Mouse (Mus musculus) lung, adult 18-20 months (tissue): ENCODE results near the gene Gm10715.
"Not testable (repeated sequence)": the region's sequence is repeated elsewhere in the genome, so short reads cannot be mapped to it uniquely, and the experiment has no call there.

Experiments used
- DNase-seq, 2 experiments: peaks; one replicate each; pipeline ENCODE4 v3.0.0; 2022; ENCODE audit warnings: mixed read lengths in 2 of 2

Gm10715 gene

DNA sequence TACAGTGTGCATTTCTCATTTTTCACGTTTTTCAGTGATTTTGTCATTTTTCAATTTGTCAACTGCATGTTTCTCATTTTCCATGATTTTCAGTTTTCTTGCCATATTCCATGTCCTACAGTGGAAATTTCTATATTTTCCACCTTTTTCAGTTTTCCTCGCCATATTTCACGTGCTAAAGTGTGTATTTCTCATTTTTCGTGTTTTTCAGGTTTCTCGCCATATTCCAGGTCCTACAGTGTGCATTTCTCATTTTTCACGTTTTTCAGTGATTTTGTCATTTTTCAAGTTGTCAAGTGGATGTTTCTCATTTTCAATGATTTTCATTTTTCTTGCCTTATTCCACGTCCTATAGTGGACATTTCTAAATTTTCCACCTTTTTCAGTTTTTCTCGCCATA lies at the start of gene Gm10715:
Gene Gm10715 (plus strand): TSS at position 301 of the 400 bp plus-strand sequence.
- DNase-seq: not testable (repeated sequence)

DNA sequence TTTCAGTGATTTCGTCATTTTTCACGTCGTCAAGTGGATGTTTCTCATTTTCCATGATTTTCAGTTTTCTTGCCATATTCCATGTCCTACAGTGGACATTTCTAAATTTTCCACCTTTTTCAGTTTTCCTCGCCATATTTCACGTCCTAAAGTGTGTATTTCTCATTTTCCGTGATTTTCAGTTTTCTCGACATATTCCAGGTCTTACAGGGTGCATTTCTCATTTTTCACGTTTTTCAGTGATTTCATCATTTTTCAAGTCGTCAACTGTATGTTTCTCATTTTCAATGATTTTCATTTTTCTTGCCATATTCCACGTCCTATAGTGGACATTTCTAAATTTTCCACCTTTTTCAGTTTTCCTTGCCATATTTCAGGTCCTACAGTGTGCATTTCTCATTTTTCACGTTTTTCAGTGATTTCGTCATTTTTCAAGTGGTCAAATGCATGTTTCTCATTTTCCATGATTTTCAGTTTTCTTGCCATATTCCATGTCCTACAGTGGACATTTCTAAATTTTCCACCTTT lies 36.2 kb upstream of the Gm10715 start, which contains the start of gene Gm10722:
Gene Gm10722 (plus strand): TSS at position 478 of the 528 bp plus-strand sequence.
- peak in 1 of 2 experiments; percentile 7 for DNase-seq

DNA sequence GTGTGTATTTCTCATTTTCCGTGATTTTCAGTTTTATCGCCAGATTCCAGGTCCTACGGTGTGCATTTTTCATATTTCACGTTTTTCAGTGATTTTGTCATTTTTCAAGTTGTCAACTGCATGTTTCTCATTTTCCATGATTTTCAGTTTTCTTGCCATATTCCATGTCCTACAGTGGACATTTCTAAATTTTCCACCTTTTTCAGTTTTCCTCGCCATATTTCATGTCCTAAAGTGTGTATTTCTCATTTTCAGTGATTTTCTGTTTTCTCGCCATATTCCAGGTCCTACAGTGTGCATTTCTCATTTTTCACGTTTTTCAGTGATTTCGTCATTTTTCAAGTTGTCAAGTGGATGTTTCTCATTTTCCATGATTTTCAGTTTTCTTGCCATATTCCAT lies 35.7 kb upstream of the Gm10715 start:
- DNase-seq: not testable (repeated sequence)

DNA sequence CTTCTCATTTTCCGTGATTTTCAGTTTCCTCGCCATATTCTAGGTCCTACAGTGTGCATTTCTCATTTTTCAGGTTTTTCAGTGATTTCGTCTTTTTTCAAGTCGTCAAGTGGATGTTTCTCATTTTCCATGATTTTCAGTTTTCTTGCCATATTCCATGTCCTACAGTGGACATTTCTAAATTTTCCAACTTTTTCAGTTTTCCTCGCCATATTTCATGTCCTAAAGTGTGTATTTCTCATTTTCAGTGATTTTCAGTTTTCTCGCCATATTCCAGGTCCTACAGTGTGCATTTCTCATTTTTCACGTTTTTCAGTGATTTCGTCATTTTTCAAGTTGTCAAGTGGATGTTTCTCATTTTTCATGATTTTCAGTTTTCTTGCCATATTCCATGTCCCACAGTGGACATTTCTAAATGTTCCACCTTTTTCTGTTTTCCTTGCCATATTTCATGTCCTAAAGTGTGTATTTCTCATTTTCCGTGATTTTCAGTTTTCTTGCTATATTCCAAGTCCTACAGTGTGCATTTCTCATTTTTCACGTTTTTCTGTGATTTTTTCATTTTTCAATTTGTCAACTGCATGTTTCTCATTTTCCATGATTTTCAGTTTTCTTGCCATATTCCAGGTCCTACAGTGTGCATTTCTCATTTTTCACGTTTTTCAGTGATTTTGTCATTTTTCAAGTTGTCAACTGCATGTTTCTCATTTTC lies 34.6 kb upstream of the Gm10715 start:
- DNase-seq: peak; percentile 72 to 94

DNA sequence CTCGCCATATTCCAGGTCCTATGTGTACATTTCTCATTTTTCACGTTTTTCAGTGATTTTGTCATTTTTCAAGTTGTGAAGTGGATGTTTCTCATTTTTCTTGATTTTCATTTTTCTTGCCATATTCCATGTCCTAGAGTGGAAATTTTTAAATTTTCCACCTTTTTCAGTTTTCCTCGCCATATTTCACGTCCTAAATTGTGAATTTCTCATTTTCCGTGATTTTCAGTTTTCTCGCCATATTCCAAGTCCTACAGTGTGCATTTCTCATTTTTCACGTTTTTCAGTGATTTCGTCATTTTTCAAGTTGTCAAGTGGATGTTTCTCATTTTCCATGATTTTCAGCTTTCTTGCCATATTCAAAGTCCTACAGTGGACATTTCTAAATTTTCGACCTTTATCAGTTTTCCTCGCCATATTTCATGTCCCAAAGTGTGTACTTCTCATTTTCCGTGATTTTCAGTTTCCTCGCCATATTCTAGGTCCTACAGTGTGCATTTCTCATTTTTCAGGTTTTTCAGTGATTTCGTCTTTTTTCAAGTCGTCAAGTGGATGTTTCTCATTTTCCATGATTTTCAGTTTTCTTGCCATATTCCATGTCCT lies 33.8 kb upstream of the Gm10715 start, which contains the start of gene Gm11168:
Gene Gm11168 (plus strand): TSS at position 553 of the 603 bp plus-strand sequence.
- DNase-seq: not testable (repeated sequence)

GRCm38 (mm10) chr9:3006179-3006578 lies 30.5 kb upstream of the Gm10715 start:
- not testable (repeated sequence) for DNase-seq

DNA sequence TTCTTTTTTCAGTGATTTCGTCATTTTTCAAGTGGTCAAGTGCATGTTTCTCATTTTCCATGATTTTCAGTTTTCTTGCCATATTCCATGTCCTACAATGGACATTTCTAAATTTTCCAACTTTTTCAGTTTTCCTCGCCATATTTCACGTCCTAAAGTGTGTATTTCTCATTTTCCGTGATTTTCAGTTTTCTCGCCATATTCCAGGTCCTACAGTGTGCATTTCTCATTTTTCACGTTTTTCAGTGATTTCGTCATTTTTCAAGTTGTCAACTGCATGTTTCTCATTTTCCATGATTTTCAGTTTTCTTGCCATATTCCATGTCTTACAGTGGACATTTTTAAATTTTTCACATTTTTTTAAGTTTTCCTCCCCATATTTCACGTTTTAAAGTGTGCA lies 30.0 kb upstream of the Gm10715 start:
- DNase-seq: peak; percentile 74 to 76

DNA sequence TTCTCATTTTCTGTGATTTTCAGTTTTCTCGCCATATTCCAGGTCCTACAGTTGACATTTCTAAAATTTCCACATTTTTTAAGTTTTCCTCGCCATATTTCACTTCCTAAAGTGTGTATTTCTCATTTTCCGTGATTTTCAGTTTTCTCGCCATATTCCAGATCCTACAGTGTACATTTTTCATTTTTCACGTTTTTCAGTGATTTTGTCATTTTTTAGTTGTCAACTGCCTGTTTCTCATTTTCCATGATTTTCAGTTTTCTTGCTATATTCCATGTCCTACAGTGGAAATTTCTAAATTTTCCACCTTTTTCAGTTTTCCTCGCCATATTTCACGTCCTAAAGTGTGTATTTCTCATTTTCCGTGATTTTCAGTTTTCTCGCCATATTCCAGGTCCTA lies 29.4 kb upstream of the Gm10715 start:
- not testable (repeated sequence) for DNase-seq

- not testable (repeated sequence) for DNase-seq
Observed at GRCm38 (mm10) chr9:3009331-3009730, 27.3 kb upstream of the Gm10715 start.

GRCm38 (mm10) chr9:3012054-3012621 lies 24.5 kb upstream of the Gm10715 start:
- DNase-seq: not testable (repeated sequence)

DNA sequence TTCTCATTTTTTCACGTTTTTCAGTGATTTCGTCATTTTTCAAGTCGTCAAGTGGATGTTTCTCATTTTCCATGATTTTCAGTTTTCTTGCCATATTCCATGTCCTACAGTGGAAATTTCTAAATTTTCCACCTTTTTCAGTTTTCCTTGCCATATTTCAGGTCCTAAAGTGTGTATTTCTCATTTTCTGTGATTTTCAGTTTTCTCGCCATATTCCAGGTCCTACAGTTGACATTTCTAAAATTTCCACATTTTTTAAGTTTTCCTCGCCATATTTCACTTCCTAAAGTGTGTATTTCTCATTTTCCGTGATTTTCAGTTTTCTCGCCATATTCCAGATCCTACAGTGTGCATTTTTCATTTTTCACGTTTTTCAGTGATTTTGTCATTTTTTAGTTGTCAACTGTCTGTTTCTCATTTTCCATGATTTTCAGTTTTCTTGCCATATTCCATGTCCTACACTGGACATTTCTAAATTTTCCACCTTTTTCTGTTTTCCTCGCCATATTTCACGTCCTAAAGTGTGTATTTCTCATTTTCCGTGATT lies 23.9 kb upstream of the Gm10715 start, which contains the start of gene Gm10721:
Gene Gm10721 (plus strand): TSS at position 408 of the 547 bp plus-strand sequence.
- not testable (repeated sequence) for DNase-seq

- DNase-seq: not testable (repeated sequence)
Observed at GRCm38 (mm10) chr9:3015354-3015753, 21.3 kb upstream of the Gm10715 start, which contains the start of gene Gm10720. Gene Gm10720, plus strand, starts transcription at chr9:3015654.

GRCm38 (mm10) chr9:3015896-3016295 lies 20.8 kb upstream of the Gm10715 start:
- not testable (repeated sequence) for DNase-seq

DNA sequence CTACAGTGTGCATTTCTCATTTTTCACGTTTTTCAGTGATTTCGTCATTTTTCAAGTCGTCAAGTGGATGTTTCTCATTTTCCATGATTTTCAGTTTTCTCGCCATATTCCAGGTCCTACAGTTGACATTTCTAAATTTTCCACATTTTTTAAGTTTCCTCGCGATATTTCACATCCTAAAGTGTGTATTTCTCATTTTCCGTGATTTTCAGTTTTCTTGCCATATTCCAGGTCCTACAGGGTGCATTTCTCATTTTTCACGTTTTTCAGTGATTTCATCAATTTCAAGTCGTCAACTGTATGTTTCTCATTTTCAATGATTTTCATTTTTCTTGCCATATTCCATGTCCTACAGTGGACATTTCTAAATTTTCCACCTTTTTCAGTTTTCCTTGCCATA lies 19.6 kb upstream of the Gm10715 start, which contains the start of gene Gm10719:
Gene Gm10719 (plus strand): TSS at position 301 of the 400 bp plus-strand sequence.
- DNase-seq: not testable (repeated sequence)

- not testable (repeated sequence) for DNase-seq
Observed at GRCm38 (mm10) chr9:3018944-3019343, 17.7 kb upstream of the Gm10715 start.

- peak; percentile 4 to 38 for DNase-seq
Observed at GRCm38 (mm10) chr9:3019835-3020727, 16.6 kb upstream of the Gm10715 start.

GRCm38 (mm10) chr9:3022316-3023008 lies 14.2 kb upstream of the Gm10715 start:
- DNase-seq: peak in 1 of 2 experiments; percentile 55

DNA sequence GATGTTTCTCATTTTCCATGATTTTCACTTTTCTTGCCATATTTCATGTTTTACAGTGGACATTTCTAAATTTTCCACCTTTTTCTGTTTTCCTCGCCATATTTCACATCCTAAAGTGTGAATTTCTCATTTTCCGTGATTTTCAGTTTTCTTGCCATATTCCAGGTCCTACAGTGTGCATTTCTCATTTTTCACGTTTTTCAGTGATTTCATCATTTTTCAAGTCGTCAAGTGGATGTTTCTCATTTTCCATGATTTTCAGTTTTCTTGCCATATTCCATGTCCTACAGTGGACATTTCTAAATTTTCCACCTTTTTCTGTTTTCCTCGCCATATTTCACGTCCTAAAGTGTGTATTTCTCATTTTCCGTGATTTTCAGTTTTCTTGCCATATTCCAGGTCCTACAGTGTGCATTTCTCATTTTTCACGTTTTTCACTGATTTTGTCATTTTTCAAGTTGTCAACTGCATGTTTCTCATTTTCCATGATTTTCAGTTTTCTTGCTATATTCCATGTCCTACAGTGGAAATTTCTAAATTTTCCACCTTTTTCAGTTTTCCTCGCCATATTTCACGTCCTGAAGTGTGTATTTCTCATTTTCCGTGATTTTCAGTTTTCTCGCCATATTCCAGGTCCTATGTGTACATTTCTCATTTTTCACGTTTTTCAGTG lies 13.2 kb upstream of the Gm10715 start, which contains the start of gene Gm10718:
Gene Gm10718 (plus strand): TSS at position 236 of the 673 bp plus-strand sequence.
- not testable (repeated sequence) for DNase-seq

DNA sequence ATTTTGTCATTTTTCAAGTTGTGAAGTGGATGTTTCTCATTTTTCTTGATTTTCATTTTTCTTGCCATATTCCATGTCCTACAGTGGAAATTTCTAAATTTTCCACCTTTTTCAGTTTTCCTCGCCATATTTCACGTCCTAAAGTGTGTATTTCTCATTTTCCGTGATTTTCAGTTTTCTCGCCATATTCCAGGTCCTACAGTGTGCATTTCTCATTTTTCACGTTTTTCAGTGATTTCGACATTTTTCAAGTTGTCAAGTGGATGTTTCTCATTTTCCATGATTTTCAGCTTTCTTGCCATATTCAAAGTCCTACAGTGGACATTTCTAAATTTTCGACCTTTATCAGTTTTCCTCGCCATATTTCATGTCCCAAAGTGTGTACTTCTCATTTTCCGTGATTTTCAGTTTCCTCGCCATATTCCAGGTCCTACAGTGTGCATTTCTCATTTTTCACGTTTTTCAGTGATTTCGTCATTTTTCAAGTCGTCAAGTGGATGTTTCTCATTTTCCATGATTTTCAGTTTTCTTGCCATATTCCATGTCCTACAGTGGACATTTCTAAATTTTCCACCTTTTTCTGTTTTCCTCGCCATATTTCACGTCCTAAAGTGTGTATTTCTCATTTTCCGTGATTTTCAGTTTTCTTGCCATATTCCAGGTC lies 12.6 kb upstream of the Gm10715 start:
- DNase-seq: peak; percentile 46 to 64
